Mouse (Mus musculus) left cerebral cortex, adult 8-10 months (tissue): Measurements from ENCODE around the gene Wdr61. TPM values are rescaled to one million over a fixed set of nuclear protein-coding genes. Genes with fewer than 3 reads are reported as not detected.

Experiments
- DNase-seq, 2 experiments: peaks; one replicate each; pipeline ENCODE4 v3.0.0; 2022; ENCODE audit warnings: low spot score in 2 of 2
- microRNA-seq, 2 experiments: library from miRNA; unstranded; fragments of <30 nt; microRNA quantifications; one replicate each; pipeline ENCODE4 v1.2.0; 2022
- total RNA-seq, 4 experiments: library from RNA; stranded (reverse); gene quantifications; 2 replicates each; pipeline ENCODE4 v1.2.4; 2022

The Wdr61 gene
- total RNA-seq, 4 experiments from 2014 or later = 52.9 to 61.1 (median 53.4) TPM

DNA sequence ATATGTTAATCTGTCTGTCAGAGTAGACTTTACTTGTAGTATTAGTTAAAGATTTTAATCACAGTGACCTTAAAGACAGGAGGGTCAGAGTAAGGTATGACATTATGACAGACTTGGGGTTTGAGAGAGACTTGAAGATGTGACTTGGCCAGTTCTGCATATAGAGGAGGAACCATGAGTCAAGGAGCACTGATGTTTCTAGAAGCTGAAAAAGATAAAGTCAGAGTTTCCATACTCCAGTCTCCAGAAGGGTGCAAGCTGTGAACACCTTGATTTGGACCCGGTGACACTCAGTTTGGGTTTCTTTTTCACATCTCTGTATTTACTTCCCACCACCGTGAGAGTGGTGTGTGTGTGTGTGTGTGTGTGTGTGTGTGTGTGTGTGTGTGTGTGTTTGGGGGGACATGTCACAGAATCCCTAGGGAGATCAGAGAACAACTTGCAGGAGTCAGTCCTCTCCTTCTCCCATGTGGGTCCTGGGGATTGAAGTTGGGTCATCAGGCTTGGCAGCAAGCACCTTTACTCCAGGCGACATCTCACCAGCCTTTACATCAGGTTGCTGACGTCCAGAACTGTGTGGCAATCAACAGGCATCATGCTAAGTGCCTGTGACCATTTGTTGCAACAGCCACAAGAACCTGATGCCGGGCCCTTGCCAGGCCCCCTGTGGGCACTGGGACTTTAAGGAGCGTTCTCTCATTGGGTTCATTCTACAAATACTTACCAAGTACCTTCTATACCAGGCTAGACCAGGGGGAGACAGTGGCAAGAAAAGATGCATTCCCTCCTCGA, 50.3 kb downstream of the Wdr61 start:
- no peak for DNase-seq

DNA sequence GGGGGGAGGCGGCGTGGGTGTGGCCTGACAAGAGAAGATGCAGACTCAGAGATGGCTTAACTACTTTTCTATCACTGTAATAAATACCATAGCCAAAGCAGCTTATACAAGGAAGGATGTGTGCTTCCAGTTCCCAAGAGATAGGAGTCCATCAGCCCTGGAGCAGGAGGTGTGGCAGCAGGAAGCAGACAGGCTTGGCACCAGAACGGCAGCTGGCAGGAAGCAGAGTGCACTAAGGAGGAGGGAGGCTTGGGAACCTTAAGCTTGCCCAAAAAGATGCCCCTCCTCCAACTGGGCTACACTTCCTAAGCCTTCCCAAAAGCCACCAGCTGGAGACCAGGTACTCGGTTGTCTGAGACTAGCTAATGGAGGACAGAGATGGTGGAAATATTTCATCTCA, 51.5 kb downstream of the Wdr61 start:
- DNase-seq = no peak

DNA sequence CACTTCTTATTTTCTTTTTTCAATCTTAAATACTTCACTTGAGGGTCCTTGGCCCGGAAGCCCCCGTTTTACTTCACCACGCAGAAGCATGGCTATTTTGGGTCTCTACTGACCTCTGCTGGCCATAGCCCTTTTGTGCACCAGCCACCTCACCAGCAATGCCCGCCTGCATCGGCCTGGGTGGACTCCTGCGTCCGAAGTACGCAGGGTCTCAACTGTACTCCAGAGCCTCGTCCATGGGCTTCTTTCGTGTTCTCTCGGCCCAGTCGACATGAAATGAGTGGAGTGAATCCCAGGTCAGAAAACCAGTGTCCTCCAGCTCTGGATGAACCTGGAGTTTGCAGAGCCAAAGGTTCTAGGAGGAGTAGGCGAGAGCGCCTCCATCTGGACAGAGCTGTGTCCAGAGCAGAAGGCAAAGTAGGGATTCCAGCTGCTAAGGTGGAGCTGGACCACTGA, 57.8 kb downstream of the Wdr61 start:
- DNase-seq = peak; percentile 23 to 63

DNA sequence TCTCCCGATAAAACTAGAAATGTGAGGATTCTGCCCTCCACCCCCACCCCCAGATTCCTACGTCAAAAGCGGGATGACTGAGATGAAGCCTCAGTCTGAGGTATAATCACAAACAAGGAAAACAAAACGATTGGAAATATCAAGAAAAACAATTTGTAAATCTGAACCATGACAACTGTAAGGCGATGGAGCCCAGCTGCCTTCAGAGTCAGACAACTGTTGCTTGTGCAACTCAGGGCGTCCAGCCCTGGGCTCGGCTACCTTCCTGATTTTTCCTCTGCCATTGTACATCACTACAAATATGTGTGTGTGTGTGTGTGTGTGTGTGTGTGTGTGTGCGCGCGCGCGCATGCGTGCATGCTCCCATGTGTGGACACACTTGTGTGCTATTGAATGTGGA, 60.4 kb downstream of the Wdr61 start:
- no peak for DNase-seq

DNA sequence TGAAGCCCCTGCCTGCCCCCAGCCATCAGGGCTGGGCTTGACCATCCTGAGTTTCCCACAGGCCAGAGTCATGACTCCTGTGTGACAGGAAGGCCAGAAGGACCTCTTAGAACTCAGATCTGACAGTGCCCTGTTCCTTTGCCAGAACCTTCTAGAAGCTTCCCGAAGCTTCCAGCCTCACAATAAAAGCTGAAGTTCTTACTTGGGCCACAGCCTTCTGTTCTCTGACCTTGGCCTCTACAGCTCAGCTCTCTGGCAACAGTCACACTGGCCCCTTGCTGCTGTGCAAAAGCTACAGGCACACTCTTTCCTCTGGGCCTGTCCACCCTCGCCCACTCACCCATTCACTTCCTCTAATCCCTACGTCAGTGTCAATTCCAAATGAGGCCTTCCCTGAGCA, 62.4 kb downstream of the Wdr61 start:
- DNase-seq = no peak

DNA sequence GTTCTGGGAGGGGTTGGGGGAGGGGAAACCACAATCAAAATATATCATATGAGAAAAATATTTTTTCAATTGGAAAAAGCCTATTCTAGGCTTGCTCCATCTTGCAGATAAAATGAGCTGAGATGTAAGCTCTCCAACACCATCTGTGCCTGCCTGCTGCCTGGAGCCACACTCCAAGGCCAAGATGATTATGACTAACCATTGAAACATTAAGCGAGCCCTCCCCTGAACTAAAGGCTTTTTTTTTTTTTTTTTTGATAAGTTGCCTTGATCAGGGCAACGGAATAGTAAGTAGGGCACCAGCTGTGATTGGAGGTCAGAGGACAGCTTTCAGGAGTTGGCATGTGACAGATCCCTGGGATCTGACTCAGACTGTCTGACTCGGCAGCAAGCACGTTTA, 65.9 kb downstream of the Wdr61 start:
- DNase-seq = peak in 1 of 2 experiments; percentile 47

DNA sequence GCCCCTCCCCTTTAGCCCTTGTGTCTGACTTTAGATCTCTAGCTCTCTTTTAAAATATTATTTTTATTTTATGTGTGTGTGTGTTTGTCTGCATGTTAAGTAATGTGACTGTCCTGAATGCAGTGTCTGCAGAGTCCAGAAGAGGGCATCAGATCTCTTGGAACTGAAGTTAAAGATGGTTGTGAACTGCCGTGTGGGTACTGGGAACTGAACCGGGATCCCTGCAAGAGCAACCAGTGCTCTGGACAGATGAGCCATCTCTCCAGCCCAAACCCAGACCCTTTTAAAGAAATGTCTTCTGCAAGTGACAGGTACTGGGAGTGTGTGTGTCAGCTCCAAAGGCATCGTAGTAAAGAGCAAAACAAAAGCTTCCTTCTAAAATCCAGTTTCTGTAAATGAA, 68.2 kb downstream of the Wdr61 start:
- DNase-seq = no peak

Small RNAs within 50 kb of the gene (microRNA-seq; reads per million reads assigned to microRNA genes)
- 0.66 to 1.3 reads per million in 2 experiments for gene Mir5710

Other genes starting within 250 kb of the Wdr61 start
- 100 to 1,000 TPM; 185 to 210 (median 193) TPM for gene Dmxl2, start 232.9 kb downstream of the Wdr61 start, total RNA-seq
- gene Sh2d7, start 195.5 kb downstream of the Wdr61 start, total RNA-seq = under 1 TPM in 1 of 4 experiments, not detected in 3; 0.21 TPM
- 10 to 100 TPM; 23.8 to 29.4 (median 24.7) TPM for gene Cib2, start 174.3 kb downstream of the Wdr61 start, total RNA-seq
- gene Idh3a, start 148.2 kb downstream of the Wdr61 start, total RNA-seq = 100 to 1,000 TPM; 164 to 185 (median 182) TPM
- 100 to 1,000 TPM; 111 to 132 (median 117) TPM for gene Acsbg1, start 72.6 kb downstream of the Wdr61 start, total RNA-seq
- 10 to 100 TPM; 34.6 to 42.9 (median 38.1) TPM for gene Dnaja4, start 35.6 kb downstream of the Wdr61 start, total RNA-seq
- 1 to 10 TPM; 3.4 to 8.4 (median 6.4) TPM for gene Crabp1, start 30.2 kb upstream of the Wdr61 start, total RNA-seq
- 10 to 100 TPM; 44.4 to 53.0 (median 48.8) TPM for gene Ireb2, start 129.3 kb upstream of the Wdr61 start, total RNA-seq
- gene Hykk, start 182.8 kb upstream of the Wdr61 start, total RNA-seq = 1 to 10 TPM; 2.2 to 2.7 (median 2.6) TPM
- 100 to 1,000 TPM; 110 to 125 (median 115) TPM for gene Psma4, start 216.3 kb upstream of the Wdr61 start, total RNA-seq
- gene AY074887, start 216.5 kb upstream of the Wdr61 start, total RNA-seq = not detected
- gene Chrna5, start 246.4 kb upstream of the Wdr61 start, total RNA-seq = 1 to 10 TPM; 3.7 to 5.8 (median 5.1) TPM